Mouse (Mus musculus): ENCODE measurements around the gene Gm4301. TPM values are rescaled to one million over a fixed set of nuclear protein-coding genes. Genes with fewer than 3 reads are reported as not detected.
"Not testable (repeated sequence)": the region's sequence is repeated elsewhere in the genome, so short reads cannot be mapped to it uniquely, and the experiment has no call there.

The Gm4301 gene
- not detected in 2 replicates for polyA plus RNA-seq (2012; rRNA removed)

DNA sequence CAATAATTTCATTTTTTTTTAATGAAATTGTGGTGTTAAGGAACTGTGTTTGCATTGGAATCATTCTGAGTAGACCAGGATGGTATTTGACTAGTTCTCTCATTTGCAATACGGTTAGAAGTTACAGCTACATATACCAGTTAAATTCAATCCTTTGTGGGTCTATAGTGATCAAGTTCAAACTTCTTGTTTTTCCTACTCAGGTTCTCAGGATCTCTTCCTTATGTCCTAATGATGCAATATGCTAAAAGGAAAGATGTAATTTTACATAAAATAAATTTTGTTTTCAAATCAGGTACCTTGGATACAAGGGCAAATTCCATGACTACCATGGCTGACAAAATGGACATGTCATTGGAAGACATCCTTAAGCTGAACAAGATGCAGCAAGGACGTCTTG lies at the start of gene Gm4301:
TSS of gene Gm4301 (plus strand) at position 301 of the 400 bp plus-strand sequence.
- not testable (repeated sequence) for H3K4me1 ChIP-seq (ENCODE audit: control insufficient read depth, insufficient read depth, low read length); H3K27ac ChIP-seq (ENCODE audit: insufficient read depth, low read length); H3K4me3 ChIP-seq (ENCODE audit: insufficient read depth, low read length)

DNA sequence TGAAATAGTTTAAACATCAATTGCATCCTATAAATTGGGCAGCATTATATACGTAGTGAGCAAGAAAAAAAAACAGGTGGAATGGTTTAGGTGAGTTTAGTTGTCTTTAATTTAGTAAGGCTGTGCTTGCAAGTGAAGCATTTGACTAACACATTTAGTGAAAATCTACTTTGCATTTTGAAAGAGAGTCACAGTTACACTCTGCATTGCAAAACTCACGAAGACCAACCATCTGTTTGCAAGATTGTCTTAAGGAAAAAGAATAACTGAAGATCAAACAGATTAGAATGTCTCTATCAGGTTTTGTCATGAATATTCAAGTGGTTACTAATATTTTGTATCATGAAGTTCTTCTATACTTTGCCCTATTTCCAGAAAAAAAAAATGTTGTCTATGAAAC lies 39.4 kb upstream of the Gm4301 start:
- TF ChIP-seq POLR2A (IDR thresholded peaks at IDR 0.05; ENCODE audit: extremely low read depth, insufficient read depth, low read length) (no peak), CTCF (IDR thresholded peaks at IDR 0.05; ENCODE audit: extremely low read depth, insufficient read depth, low read length) (no peak)
- no peaks in the 10 kb centered on the region for H3K4me1 ChIP-seq (ENCODE audit: control insufficient read depth, insufficient read depth, low read length)
- H3K27ac ChIP-seq (ENCODE audit: insufficient read depth, low read length), result no peak overlapping the region
- no peak overlapping the region for H3K4me3 ChIP-seq (ENCODE audit: insufficient read depth, low read length)

DNA sequence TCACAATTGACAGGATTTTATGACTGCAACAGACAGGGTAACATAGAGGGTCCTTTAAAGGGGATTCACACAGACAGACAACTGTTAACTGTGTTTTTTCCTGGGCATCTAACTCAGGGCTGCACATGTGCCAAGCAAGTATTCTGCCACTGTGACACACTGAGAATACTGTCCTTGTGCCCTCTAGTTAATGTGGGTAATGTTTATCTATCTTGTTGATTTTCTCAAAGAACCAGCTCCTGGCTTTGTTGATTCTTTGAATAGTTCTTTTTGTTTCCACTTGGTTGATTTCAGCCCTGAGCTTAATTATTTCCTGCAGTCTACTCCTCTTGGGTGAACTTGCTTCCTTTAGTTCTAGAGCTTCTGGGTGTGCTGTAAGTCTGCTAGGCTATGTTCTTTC lies 35.4 kb upstream of the Gm4301 start:
- H3K4me3 ChIP-seq (ENCODE audit: insufficient read depth, low read length); H3K27ac ChIP-seq (ENCODE audit: insufficient read depth, low read length); H3K4me1 ChIP-seq (ENCODE audit: control insufficient read depth, insufficient read depth, low read length): not testable (repeated sequence)

DNA sequence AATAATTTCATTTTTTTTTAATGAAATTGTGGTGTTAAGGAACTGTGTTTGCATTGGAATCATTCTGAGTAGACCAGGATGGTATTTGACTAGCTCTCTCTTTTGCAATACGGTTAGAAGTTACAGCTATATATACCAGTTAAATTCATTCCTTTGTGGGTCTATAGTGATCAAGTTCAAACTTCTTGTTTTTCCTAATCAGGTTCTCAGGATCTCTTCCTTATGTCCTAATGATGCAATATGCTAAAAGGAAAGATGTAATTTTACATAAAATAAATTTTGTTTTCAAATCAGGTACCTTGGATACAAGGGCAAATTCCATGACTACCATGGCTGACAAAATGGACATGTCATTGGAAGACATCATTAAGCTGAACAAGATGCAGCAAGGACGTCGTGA lies 5.1 kb downstream of the Gm4301 start, which contains the start of gene Gm4302:
TSS of gene Gm4302 (plus strand) at position 301 of the 400 bp plus-strand sequence.
- not testable (repeated sequence) for H3K4me3 ChIP-seq (ENCODE audit: insufficient read depth, low read length); H3K27ac ChIP-seq (ENCODE audit: insufficient read depth, low read length); H3K4me1 ChIP-seq (ENCODE audit: control insufficient read depth, insufficient read depth, low read length)

DNA sequence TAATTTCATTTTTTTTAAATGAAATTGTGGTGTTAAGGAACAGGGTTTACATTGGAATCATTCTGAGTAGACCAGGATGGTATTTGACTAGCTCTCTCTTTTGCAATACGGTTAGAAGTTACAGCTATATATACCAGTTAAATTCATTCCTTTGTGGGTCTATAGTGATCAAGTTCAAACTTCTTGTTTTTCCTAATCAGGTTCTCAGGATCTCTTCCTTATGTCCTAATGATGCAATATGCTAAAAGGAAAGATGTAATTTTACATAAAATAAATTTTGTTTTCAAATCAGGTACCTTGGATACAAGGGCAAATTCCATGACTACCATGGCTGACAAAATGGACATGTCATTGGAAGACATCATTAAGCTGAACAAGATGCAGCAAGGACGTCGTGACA lies 10.2 kb downstream of the Gm4301 start, which contains the start of gene Gm4303:
TSS of gene Gm4303 (plus strand) at position 301 of the 400 bp plus-strand sequence.
- H3K4me3 ChIP-seq (ENCODE audit: insufficient read depth, low read length); H3K27ac ChIP-seq (ENCODE audit: insufficient read depth, low read length); H3K4me1 ChIP-seq (ENCODE audit: control insufficient read depth, insufficient read depth, low read length): not testable (repeated sequence)

DNA sequence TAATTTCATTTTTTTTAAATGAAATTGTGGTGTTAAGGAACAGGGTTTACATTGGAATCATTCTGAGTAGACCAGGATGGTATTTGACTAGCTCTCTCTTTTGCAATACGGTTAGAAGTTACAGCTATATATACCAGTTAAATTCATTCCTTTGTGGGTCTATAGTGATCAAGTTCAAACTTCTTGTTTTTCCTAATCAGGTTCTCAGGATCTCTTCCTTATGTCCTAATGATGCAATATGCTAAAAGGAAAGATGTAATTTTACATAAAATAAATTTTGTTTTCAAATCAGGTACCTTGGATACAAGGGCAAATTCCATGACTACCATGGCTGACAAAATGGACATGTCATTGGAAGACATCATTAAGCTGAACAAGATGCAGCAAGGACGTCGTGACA lies 15.3 kb downstream of the Gm4301 start, which contains the start of gene Gm4305:
TSS of gene Gm4305 (plus strand) at position 301 of the 400 bp plus-strand sequence.
- not testable (repeated sequence) for H3K4me1 ChIP-seq (ENCODE audit: control insufficient read depth, insufficient read depth, low read length); H3K4me3 ChIP-seq (ENCODE audit: insufficient read depth, low read length); H3K27ac ChIP-seq (ENCODE audit: insufficient read depth, low read length)

DNA sequence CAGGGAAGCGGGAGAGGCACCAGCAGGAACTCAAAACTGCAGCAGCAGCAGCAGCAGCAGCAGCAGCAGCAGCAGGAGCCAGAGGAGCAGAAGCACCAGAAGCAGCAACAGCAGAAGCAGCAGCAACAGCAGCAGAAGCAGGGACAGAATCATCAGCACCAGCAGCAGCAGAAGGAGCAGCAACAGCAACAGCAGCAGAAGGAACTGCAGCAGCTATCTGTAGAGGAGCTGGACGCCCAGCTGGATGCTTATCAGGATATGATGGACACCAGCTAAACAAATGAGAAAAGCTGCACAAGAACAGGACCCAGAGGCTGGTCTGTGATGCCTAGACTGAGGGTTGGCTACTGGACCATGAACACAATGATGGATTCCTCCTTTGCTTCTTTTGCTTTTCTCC lies 21.4 kb downstream of the Gm4301 start:
- not testable (repeated sequence) for H3K4me1 ChIP-seq (ENCODE audit: control insufficient read depth, insufficient read depth, low read length); H3K27ac ChIP-seq (ENCODE audit: insufficient read depth, low read length); H3K4me3 ChIP-seq (ENCODE audit: insufficient read depth, low read length)

DNA sequence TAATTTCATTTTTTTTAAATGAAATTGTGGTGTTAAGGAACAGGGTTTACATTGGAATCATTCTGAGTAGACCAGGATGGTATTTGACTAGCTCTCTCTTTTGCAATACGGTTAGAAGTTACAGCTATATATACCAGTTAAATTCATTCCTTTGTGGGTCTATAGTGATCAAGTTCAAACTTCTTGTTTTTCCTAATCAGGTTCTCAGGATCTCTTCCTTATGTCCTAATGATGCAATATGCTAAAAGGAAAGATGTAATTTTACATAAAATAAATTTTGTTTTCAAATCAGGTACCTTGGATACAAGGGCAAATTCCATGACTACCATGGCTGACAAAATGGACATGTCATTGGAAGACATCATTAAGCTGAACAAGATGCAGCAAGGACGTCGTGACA lies 25.6 kb downstream of the Gm4301 start, which contains the start of gene Gm4307:
TSS of gene Gm4307 (plus strand) at position 301 of the 400 bp plus-strand sequence.
- not testable (repeated sequence) for H3K4me1 ChIP-seq (ENCODE audit: control insufficient read depth, insufficient read depth, low read length); H3K4me3 ChIP-seq (ENCODE audit: insufficient read depth, low read length); H3K27ac ChIP-seq (ENCODE audit: insufficient read depth, low read length)

DNA sequence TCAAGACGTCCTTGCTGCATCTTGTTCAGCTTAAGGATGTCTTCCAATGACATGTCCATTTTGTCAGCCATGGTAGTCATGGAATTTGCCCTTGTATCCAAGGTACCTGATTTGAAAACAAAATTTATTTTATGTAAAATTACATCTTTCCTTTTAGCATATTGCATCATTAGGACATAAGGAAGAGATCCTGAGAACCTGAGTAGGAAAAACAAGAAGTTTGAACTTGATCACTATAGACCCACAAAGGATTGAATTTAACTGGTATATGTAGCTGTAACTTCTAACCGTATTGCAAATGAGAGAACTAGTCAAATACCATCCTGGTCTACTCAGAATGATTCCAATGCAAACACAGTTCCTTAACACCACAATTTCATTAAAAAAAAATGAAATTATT lies 47.0 kb downstream of the Gm4301 start, which contains the start of gene Gm4312:
TSS of gene Gm4312 (minus strand) at position 101 of the 400 bp plus-strand sequence.
- not testable (repeated sequence) for H3K4me1 ChIP-seq (ENCODE audit: control insufficient read depth, insufficient read depth, low read length); H3K4me3 ChIP-seq (ENCODE audit: insufficient read depth, low read length); H3K27ac ChIP-seq (ENCODE audit: insufficient read depth, low read length)

Other genes with a start within 250 kb of the Gm4301 start
- not detected in 2 replicates for gene Gm4302, start 5.2 kb downstream of the Gm4301 start, polyA plus RNA-seq (2012; rRNA removed)
- gene Gm4303, start 10.3 kb downstream of the Gm4301 start, polyA plus RNA-seq (2012; rRNA removed), result not detected in 2 replicates
- gene Gm4305, start 15.4 kb downstream of the Gm4301 start, polyA plus RNA-seq (2012; rRNA removed), result not detected in 2 replicates
- not detected in 2 replicates for gene Gm4307, start 25.7 kb downstream of the Gm4301 start, polyA plus RNA-seq (2012; rRNA removed)
- gene Gm4312, start 46.9 kb downstream of the Gm4301 start, polyA plus RNA-seq (2012; rRNA removed), result not detected in 2 replicates
- 6.3 and 6.6 TPM in 2 replicates for gene Tmtc3, start 151.7 kb downstream of the Gm4301 start, polyA plus RNA-seq (2012; rRNA removed)
- 7.8 and 8.1 TPM in 2 replicates for gene Cep290, start 151.9 kb downstream of the Gm4301 start, polyA plus RNA-seq (2012; rRNA removed)